In the genomic region with DNA sequence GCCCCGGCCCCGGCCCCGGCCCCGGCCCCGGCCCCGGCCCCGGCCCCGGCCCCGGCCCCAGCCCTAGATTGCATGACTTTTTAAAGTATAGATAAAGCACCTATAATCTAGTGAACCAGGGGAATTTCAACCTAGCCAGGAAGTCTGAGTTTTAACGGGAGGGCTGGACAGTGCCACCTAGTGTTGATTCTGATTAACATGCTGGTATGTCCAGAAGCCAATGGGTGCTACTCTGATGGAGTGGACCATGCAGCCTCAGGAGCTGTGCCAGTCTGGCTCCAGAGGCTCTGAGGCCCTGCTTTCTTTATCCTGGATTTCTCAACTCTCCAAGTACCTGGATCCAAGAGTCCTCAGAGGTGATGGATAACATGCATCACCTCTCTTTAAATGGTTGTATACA, we compare ENCODE assay signal across 9 mouse cellular contexts. TPM values are rescaled to one million over a fixed set of nuclear protein-coding genes. Genes with fewer than 3 reads are reported as not detected.
A peak's percentile ranks its signal among the peaks of the same experiment; 100 is the strongest.
DNase-seq lines count a peak whose midpoint lies in the region; ATAC-seq and TF ChIP-seq lines count a peak whose summit lies in the region.
"Had no signal": no experiment of that assay in that cellular context is flagged by ENCODE, and none has a peak within 500 bp of the region (broad histone marks: within the 10 kb centered on the region; RNA-seq: fewer than 3 reads in every experiment).

No protein-coding gene starts in this region.

- no peak for TF ChIP-seq EP300 in liver, postnatal 0 days (IDR thresholded peaks at IDR 0.05; ENCODE audit: low read depth)

- H3K9ac ChIP-seq in midbrain, embryonic 13.5 days (replicated peaks) = no peak overlapping the region
- no peak overlapping the region for H3K9ac ChIP-seq in liver, postnatal 0 days (replicated peaks)
- H3K9ac ChIP-seq: midbrain, embryonic 12.5 days had no signal

- WGBS in midbrain, embryonic 10.5 days = 84% methylated on average over 10 of the region's 10 CpGs
- 82% methylated on average over 10 of the region's 10 CpGs for WGBS in midbrain, embryonic 13.5 days
- WGBS in liver, postnatal 0 days (ENCODE audit: insufficient replicate concordance) = 71% methylated on average over 10 of the region's 10 CpGs

- H3K4me3 ChIP-seq in midbrain, embryonic 10.5 days = no peak overlapping the region
- no peak overlapping the region for H3K4me3 ChIP-seq in midbrain, embryonic 13.5 days (replicated peaks)
- H3K4me3 ChIP-seq in liver, postnatal 0 days (ENCODE audit: low read depth, low read length) = no peak overlapping the region
- H3K4me3 ChIP-seq: midbrain, embryonic 12.5 days had no signal

- H3K9me3 ChIP-seq in midbrain, embryonic 10.5 days (replicated peaks) = no peaks in the 10 kb centered on the region
- H3K9me3 ChIP-seq in midbrain, embryonic 13.5 days = no peaks in the 10 kb centered on the region
- no peaks in the 10 kb centered on the region for H3K9me3 ChIP-seq in liver, postnatal 0 days (ENCODE audit: low read length)
- H3K9me3 ChIP-seq: midbrain, embryonic 12.5 days had no signal

- H3K36me3 ChIP-seq in midbrain, embryonic 10.5 days = no peaks in the 10 kb centered on the region
- H3K36me3 ChIP-seq in midbrain, embryonic 13.5 days = no peaks in the 10 kb centered on the region
- H3K36me3 ChIP-seq in liver, postnatal 0 days (replicated peaks; ENCODE audit: insufficient read depth, low read length) = no peaks in the 10 kb centered on the region
- H3K36me3 ChIP-seq: midbrain, embryonic 12.5 days had no signal

- peak; percentile 59; the same call in 1 of the 2 replicates for ATAC-seq in frontal cortex, adult (ENCODE audit: low TSS enrichment)
- no peak for ATAC-seq in midbrain, embryonic 13.5 days
- no peak for ATAC-seq in liver, postnatal 0 days

- no peak for DNase-seq in frontal cortex, postnatal 25 days (ENCODE audit: low spot score in 2 of 2)
- peak; percentile 27 for DNase-seq in midbrain, embryonic 10.5 days (ENCODE audit: low spot score)
- DNase-seq in cerebellum, postnatal 25 days = peak; percentile 24 to 55
- no peak for DNase-seq in liver, postnatal 0 days
- DNase-seq in T-cell, adult 2 months (ENCODE audit: low spot score) = no peak
- DNase-seq in spleen, adult 12 weeks (ENCODE audit: low spot score) = no peak

- no peak overlapping the region for H3K4me2 ChIP-seq in midbrain, embryonic 13.5 days (replicated peaks)
- no peak overlapping the region for H3K4me2 ChIP-seq in liver, postnatal 0 days (ENCODE audit: low read depth, low read length)
- H3K4me2 ChIP-seq: midbrain, embryonic 12.5 days had no signal

- no peaks in the 10 kb centered on the region for H3K27me3 ChIP-seq in midbrain, embryonic 10.5 days (ENCODE audit: low read depth, poor library complexity, severe bottlenecking)
- no peaks in the 10 kb centered on the region for H3K27me3 ChIP-seq in midbrain, embryonic 13.5 days
- no peaks in the 10 kb centered on the region for H3K27me3 ChIP-seq in liver, postnatal 0 days (ENCODE audit: insufficient read depth, low read length)
- H3K27me3 ChIP-seq: midbrain, embryonic 12.5 days had no signal

- H3K4me1 ChIP-seq in midbrain, embryonic 10.5 days = 0 out of 2 replicates have a peak, but pooled peaks cover 3% of the 10 kb centered on the region
- no peaks in the 10 kb centered on the region for H3K4me1 ChIP-seq in midbrain, embryonic 13.5 days (replicated peaks)
- no peaks in the 10 kb centered on the region for H3K4me1 ChIP-seq in liver, postnatal 0 days (ENCODE audit: insufficient read depth)
- H3K4me1 ChIP-seq: midbrain, embryonic 12.5 days had no signal

- peak; percentile 69 for TF ChIP-seq CTCF in liver, postnatal 0 days (IDR thresholded peaks at IDR 0.05; ENCODE audit: low read depth)

- H3K27ac ChIP-seq in midbrain, embryonic 10.5 days (replicated peaks) = no peak overlapping the region
- no peak overlapping the region for H3K27ac ChIP-seq in midbrain, embryonic 13.5 days
- H3K27ac ChIP-seq in liver, postnatal 0 days (ENCODE audit: low read depth) = no peak overlapping the region
- H3K27ac ChIP-seq: midbrain, embryonic 12.5 days had no signal

RNA-seq across cellular contexts. Expression of a gene that starts 35.8 kb away (rescaled TPM):
- polyA plus RNA-seq in midbrain, embryonic 10.5 days (2016; fragmentation: Nextera tagmentation; extraction: Ambion mirVana) = 0.07 and 0.33 TPM in 2 replicates
- 0.07 and 0.09 TPM in 2 replicates for polyA plus RNA-seq in midbrain, embryonic 13.5 days (2015; fragmentation: Nextera tagmentation; extraction: Ambion mirVana)
- polyA plus RNA-seq in liver, postnatal 0 days (2015; fragmentation: Nextera tagmentation; extraction: Ambion mirVana) = 0.05 and 0.17 TPM in 2 replicates
- polyA plus RNA-seq: midbrain, embryonic 12.5 days had no signal

Comparison
In these comparisons a context has a peak if more than half of its experiments do, and no peak if none do; other contexts are left out.
1. DNase-seq: peak in midbrain, embryonic 10.5 days (single experiment) and cerebellum, postnatal 25 days (2 of 2); none in frontal cortex, postnatal 25 days (0 of 2), liver, postnatal 0 days (single experiment), T-cell, adult 2 months (single experiment) and spleen, adult 12 weeks (single experiment).